Mouse (Mus musculus) neural tube, embryonic 14.5 days (tissue): ENCODE data around the gene Bfsp2. TPM values are rescaled to one million over a fixed set of nuclear protein-coding genes. Genes with fewer than 3 reads are reported as not detected.
A peak's percentile ranks its signal among the peaks of the same experiment; 100 is the strongest.
"Not testable (repeated sequence)": the region's sequence is repeated elsewhere in the genome, so short reads cannot be mapped to it uniquely, and the experiment has no call there.

ENCODE experiments used
- ATAC-seq: fragments of 200-750 bp; cut with Nextera tagmentation; 2 replicates; pipeline ENCODE4 v1.8.0; 2017; ENCODE audit warnings: low read depth, mild to moderate bottlenecking, moderate TSS enrichment, moderate library complexity
- H3K27ac ChIP-seq: fragments of 300-500 bp; sonication (generic); 2 replicates; pipeline ENCODE4 v1.5.1; 2014; ENCODE audit warnings: low read depth, mild to moderate bottlenecking, control low read depth, low read length, moderate library complexity, mixed read lengths
- H3K27me3 ChIP-seq: fragments of 300-500 bp; sonication (generic); 2 replicates; pipeline ENCODE4 v1.6.1; 2014; ENCODE audit warnings: low read length; ENCODE audit not compliant: control insufficient read depth, insufficient read depth
- H3K36me3 ChIP-seq: fragments of 300-500 bp; sonication (generic); 2 replicates; pipeline ENCODE4 v1.6.1; 2014; ENCODE audit warnings: low read length, mixed read lengths; ENCODE audit not compliant: control insufficient read depth, insufficient read depth
- H3K4me1 ChIP-seq: fragments of 300-500 bp; sonication (generic); 2 replicates; pipeline ENCODE4 v1.6.1; 2014; ENCODE audit warnings: low read length; ENCODE audit not compliant: control insufficient read depth, insufficient read depth
- H3K4me2 ChIP-seq: fragments of 300-500 bp; sonication (generic); 2 replicates; pipeline ENCODE4 v1.6.1; 2014; ENCODE audit warnings: mild to moderate bottlenecking, low read depth, low read length, control low read depth
- H3K4me3 ChIP-seq: fragments of 300-500 bp; sonication (generic); 2 replicates; pipeline ENCODE4 v1.5.1; 2014; ENCODE audit warnings: low read depth, low read length, control low read depth, mixed read lengths
- H3K9ac ChIP-seq: fragments of 300-500 bp; sonication (generic); replicated peaks from 2 replicates; pipeline ENCODE4 v1.6.1; 2014; ENCODE audit warnings: low read depth, mild to moderate bottlenecking, control low read depth, low read length, mixed read lengths
- H3K9me3 ChIP-seq: fragments of 300-500 bp; sonication (generic); 2 replicates; pipeline ENCODE4 v1.6.1; 2016; ENCODE audit warnings: low read length; ENCODE audit not compliant: control insufficient read depth
- WGBS: fragments of 180-500 bp; shearing (Covaris S2); extraction: QIAGEN DNeasy Blood & Tissue Kit; methylation state at CpG from one replicate; pipeline ENCODE4 v1.1.7; 2014; 5-methylcytosine and 5-hydroxymethylcytosine counted together
- polyA plus RNA-seq: library from polyadenylated mRNA; unstranded; fragments of >200 nt; fragmentation: Nextera tagmentation; extraction: Ambion mirVana; gene quantifications from 2 replicates; pipeline ENCODE4 v1.2.1, GENCODE M21; 2014

Gene Bfsp2
- polyA plus RNA-seq, 1 experiment from 2014 or later = 2.3 TPM

- H3K4me3 ChIP-seq = no peak overlapping the region
- H3K27me3 ChIP-seq = no peaks in the 10 kb centered on the region
- H3K9ac ChIP-seq = no peak overlapping the region
- ATAC-seq = no peak
- 86% methylated on average over 11 of the region's 11 CpGs for WGBS
- H3K4me2 ChIP-seq = no peak overlapping the region
- no peaks in the 10 kb centered on the region for H3K36me3 ChIP-seq
- no peaks in the 10 kb centered on the region for H3K4me1 ChIP-seq
- no peak overlapping the region for H3K27ac ChIP-seq
- H3K9me3 ChIP-seq = no peaks in the 10 kb centered on the region
Measured at GRCm38 (mm10) chr9:103426425-103426824, 53.8 kb downstream of the Bfsp2 start.

GRCm38 (mm10) chr9:103424869-103425268 lies 55.4 kb downstream of the Bfsp2 start:
- Histone ChIP-seq H3K9me3 (no peaks in the 10 kb centered on the region), H3K4me2 (no peak overlapping the region), H3K36me3 (no peaks in the 10 kb centered on the region), H3K9ac (no peak overlapping the region), H3K27ac (no peak overlapping the region), H3K4me1 (no peaks in the 10 kb centered on the region), H3K4me3 (no peak overlapping the region), H3K27me3 (no peaks in the 10 kb centered on the region)
- no peak for ATAC-seq
- WGBS = 80% methylated on average over 11 of the region's 11 CpGs

GRCm38 (mm10) chr9:103423951-103424350 lies 56.3 kb downstream of the Bfsp2 start:
- no peak overlapping the region for H3K27ac ChIP-seq
- no peaks in the 10 kb centered on the region for H3K27me3 ChIP-seq
- H3K36me3 ChIP-seq = no peaks in the 10 kb centered on the region
- 83% methylated on average over 8 of the region's 8 CpGs for WGBS
- H3K4me3 ChIP-seq = no peak overlapping the region
- no peaks in the 10 kb centered on the region for H3K4me1 ChIP-seq
- no peak overlapping the region for H3K4me2 ChIP-seq
- H3K9ac ChIP-seq = no peak overlapping the region
- ATAC-seq = no peak
- no peaks in the 10 kb centered on the region for H3K9me3 ChIP-seq

GRCm38 (mm10) chr9:103423384-103423783 lies 56.8 kb downstream of the Bfsp2 start:
- Histone ChIP-seq H3K4me2 (no peak overlapping the region), H3K27ac (no peak overlapping the region), H3K9ac (no peak overlapping the region), H3K27me3 (no peaks in the 10 kb centered on the region), H3K9me3 (no peaks in the 10 kb centered on the region), H3K4me3 (no peak overlapping the region), H3K36me3 (no peaks in the 10 kb centered on the region), H3K4me1 (no peaks in the 10 kb centered on the region)
- ATAC-seq = no peak
- WGBS = 65% methylated on average over 7 of the region's 7 CpGs

- no peaks in the 10 kb centered on the region for H3K9me3 ChIP-seq
- no peaks in the 10 kb centered on the region for H3K27me3 ChIP-seq
- no peak overlapping the region for H3K9ac ChIP-seq
- ATAC-seq = no peak
- no peak overlapping the region for H3K27ac ChIP-seq
- H3K4me1 ChIP-seq = no peaks in the 10 kb centered on the region
- H3K4me2 ChIP-seq = no peak overlapping the region
- no peak overlapping the region for H3K4me3 ChIP-seq
- no peaks in the 10 kb centered on the region for H3K36me3 ChIP-seq
- 57% methylated on average over 18 of the region's 18 CpGs for WGBS
Measured at GRCm38 (mm10) chr9:103422847-103423246, 57.4 kb downstream of the Bfsp2 start.

- H3K4me2 ChIP-seq = no peak overlapping the region
- H3K27ac ChIP-seq = peak overlapping the region; percentile 34; the same call in 1 of the 2 replicates
- no peaks in the 10 kb centered on the region for H3K9me3 ChIP-seq
- ATAC-seq = no peak
- H3K36me3 ChIP-seq = no peaks in the 10 kb centered on the region
- H3K9ac ChIP-seq = no peak overlapping the region
- H3K27me3 ChIP-seq = no peaks in the 10 kb centered on the region
- no peaks in the 10 kb centered on the region for H3K4me1 ChIP-seq
- 45% methylated on average over 3 of the region's 3 CpGs for WGBS
- no peak overlapping the region for H3K4me3 ChIP-seq
Measured at GRCm38 (mm10) chr9:103420844-103421243, 59.4 kb downstream of the Bfsp2 start.

GRCm38 (mm10) chr9:103418786-103419185 lies 61.4 kb downstream of the Bfsp2 start:
- no peaks in the 10 kb centered on the region for H3K27me3 ChIP-seq
- H3K27ac ChIP-seq = no peak overlapping the region
- 96% methylated on average over 2 of the region's 2 CpGs for WGBS
- no peak overlapping the region for H3K4me3 ChIP-seq
- no peaks in the 10 kb centered on the region for H3K4me1 ChIP-seq
- H3K4me2 ChIP-seq = no peak overlapping the region
- H3K9ac ChIP-seq = no peak overlapping the region
- H3K36me3 ChIP-seq = no peaks in the 10 kb centered on the region
- ATAC-seq = no peak
- H3K9me3 ChIP-seq = no peaks in the 10 kb centered on the region

GRCm38 (mm10) chr9:103418267-103418666 lies 62.0 kb downstream of the Bfsp2 start:
- H3K27me3 ChIP-seq, H3K4me1 ChIP-seq, H3K9ac ChIP-seq, H3K9me3 ChIP-seq, H3K27ac ChIP-seq, ATAC-seq, H3K4me3 ChIP-seq, H3K4me2 ChIP-seq, H3K36me3 ChIP-seq: not testable (repeated sequence)
- 87% methylated on average over 1 of the region's 1 CpGs for WGBS

GRCm38 (mm10) chr9:103413457-103413856 lies 66.8 kb downstream of the Bfsp2 start:
- ATAC-seq = no peak
- no peaks in the 10 kb centered on the region for H3K9me3 ChIP-seq
- H3K27me3 ChIP-seq = no peaks in the 10 kb centered on the region
- H3K9ac ChIP-seq = no peak overlapping the region
- H3K4me2 ChIP-seq = no peak overlapping the region
- no peak overlapping the region for H3K27ac ChIP-seq
- no peaks in the 10 kb centered on the region for H3K4me1 ChIP-seq
- 30% methylated on average over 9 of the region's 9 CpGs for WGBS
- no peaks in the 10 kb centered on the region for H3K36me3 ChIP-seq
- H3K4me3 ChIP-seq = no peak overlapping the region

- H3K4me2 ChIP-seq = no peak overlapping the region
- H3K4me3 ChIP-seq = no peak overlapping the region
- no peaks in the 10 kb centered on the region for H3K36me3 ChIP-seq
- H3K9ac ChIP-seq = no peak overlapping the region
- H3K27me3 ChIP-seq = no peaks in the 10 kb centered on the region
- H3K9me3 ChIP-seq = no peaks in the 10 kb centered on the region
- H3K27ac ChIP-seq = no peak overlapping the region
- ATAC-seq = no peak
- H3K4me1 ChIP-seq = no peaks in the 10 kb centered on the region
- WGBS = 61% methylated on average over 2 of the region's 2 CpGs
Measured at GRCm38 (mm10) chr9:103409119-103409518, 71.1 kb downstream of the Bfsp2 start.
